Mouse (Mus musculus): ENCODE data around the gene Gtf2h3.
"Not testable (repeated sequence)": the region's sequence is repeated elsewhere in the genome, so short reads cannot be mapped to it uniquely, and the experiment has no call there.

GRCm38 (mm10) chr5:124550737-124551136 lies 28.2 kb upstream of the Gtf2h3 start:
- TF ChIP-seq CTCF (IDR thresholded peaks at IDR 0.05; ENCODE audit: low read depth, low read length); POLR2A (IDR thresholded peaks at IDR 0.05; ENCODE audit: borderline replicate concordance, low read depth, low read length): not testable (repeated sequence)

All from bone marrow macrophage, adult 2 months (primary cell).